In the genomic region with DNA sequence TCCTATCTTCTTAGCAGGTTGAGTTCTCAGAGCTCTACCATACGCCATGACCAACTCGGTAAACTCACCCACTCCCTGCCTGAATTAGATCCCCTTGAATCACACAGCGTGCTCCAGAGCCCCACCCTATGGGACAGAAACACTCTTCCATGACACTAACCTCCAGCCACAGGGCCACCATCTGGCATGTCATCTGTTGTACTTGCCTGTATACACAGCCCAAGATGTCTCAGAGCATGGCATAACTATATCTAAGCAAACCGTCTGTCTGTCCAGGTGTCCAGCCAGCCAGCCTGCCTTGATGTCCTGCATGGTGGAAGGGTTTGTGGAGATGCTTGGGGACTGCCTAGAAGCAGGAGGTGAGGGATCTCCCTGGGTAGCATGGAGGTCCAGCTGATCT, we compare ENCODE assay signal across 11 mouse cellular contexts. TPM values are rescaled to one million over a fixed set of nuclear protein-coding genes. Genes with fewer than 3 reads are reported as not detected.
A peak's percentile ranks its signal among the peaks of the same experiment; 100 is the strongest.
DNase-seq lines count a peak whose midpoint lies in the region; ATAC-seq and TF ChIP-seq lines count a peak whose summit lies in the region.
"Had no signal": no experiment of that assay in that cellular context is flagged by ENCODE, and none has a peak within 500 bp of the region (broad histone marks: within the 10 kb centered on the region; RNA-seq: fewer than 3 reads in every experiment).

No protein-coding gene starts in this region.

- H3K27me3 ChIP-seq in heart, postnatal 0 days (ENCODE audit: control insufficient read depth, insufficient read depth, low read length): no peaks in the 10 kb centered on the region
- no peaks in the 10 kb centered on the region for H3K27me3 ChIP-seq in limb, embryonic 14.5 days (ENCODE audit: control insufficient read depth, insufficient read depth, low read length)
- H3K27me3 ChIP-seq in limb, embryonic 10.5 days (ENCODE audit: low read depth, poor library complexity, severe bottlenecking): no peaks in the 10 kb centered on the region
- H3K27me3 ChIP-seq: limb, embryonic 15.5 days had no signal

- no peak for TF ChIP-seq POLR2A in limb, embryonic 14.5 days (IDR thresholded peaks at IDR 0.05; ENCODE audit: borderline replicate concordance, extremely low read depth, insufficient read depth, insufficient read length)

- no peaks in the 10 kb centered on the region; the same call in 1 of the 2 replicates for H3K36me3 ChIP-seq in heart, postnatal 0 days (replicated peaks; ENCODE audit: control insufficient read depth, insufficient read depth, low read length)
- 0 out of 2 replicates have a peak, but pooled peaks cover 4% of the 10 kb centered on the region for H3K36me3 ChIP-seq in limb, embryonic 14.5 days (ENCODE audit: control insufficient read depth, insufficient read depth, low read length)
- peaks cover 18% of the 10 kb centered on the region for H3K36me3 ChIP-seq in limb, embryonic 10.5 days

- intact Hi-C loops in heart, postnatal 10 days (cut with DNase I): no loop called here

- H3K4me3 ChIP-seq in heart, postnatal 0 days (ENCODE audit: low read depth, low read length): peak overlapping the region; percentile 1; the same call in 1 of the 2 replicates
- H3K4me3 ChIP-seq in limb, embryonic 14.5 days (replicated peaks; ENCODE audit: low read length): no peak overlapping the region
- no peak overlapping the region for H3K4me3 ChIP-seq in limb, embryonic 10.5 days
- H3K4me3 ChIP-seq: limb, embryonic 15.5 days; midbrain, embryonic 10.5 days had no signal

- H3K4me2 ChIP-seq in heart, postnatal 0 days (ENCODE audit: low read depth, low read length): peak overlapping the region; percentile 66
- no peak overlapping the region for H3K4me2 ChIP-seq in limb, embryonic 14.5 days (replicated peaks; ENCODE audit: low read depth, low read length, severe bottlenecking)

- H3K27ac ChIP-seq in heart, postnatal 0 days (ENCODE audit: low read depth): no peak overlapping the region
- no peak overlapping the region for H3K27ac ChIP-seq in limb, embryonic 14.5 days (replicated peaks; ENCODE audit: low read depth, low read length)
- H3K27ac ChIP-seq in limb, embryonic 10.5 days: no peak overlapping the region
- H3K27ac ChIP-seq: limb, embryonic 15.5 days; midbrain, embryonic 10.5 days had no signal

- H3K4me1 ChIP-seq in heart, postnatal 0 days (ENCODE audit: control insufficient read depth, insufficient read depth): peaks cover 30% of the 10 kb centered on the region
- H3K4me1 ChIP-seq in limb, embryonic 14.5 days (ENCODE audit: control insufficient read depth, insufficient read depth, low read length): peaks cover 11% of the 10 kb centered on the region
- H3K4me1 ChIP-seq in limb, embryonic 10.5 days: peaks cover 29% of the 10 kb centered on the region
- H3K4me1 ChIP-seq: midbrain, embryonic 10.5 days had no signal

- TF ChIP-seq CTCF in heart, postnatal 0 days (IDR thresholded peaks at IDR 0.05; ENCODE audit: low read depth): no peak

- DNase-seq in heart, postnatal 0 days (ENCODE audit: low spot score): no peak
- no peak for DNase-seq in heart, postnatal 10 days
- no peak for DNase-seq in limb, embryonic 14.5 days (ENCODE audit: low spot score)
- no peak for DNase-seq in limb, embryonic 10.5 days (ENCODE audit: low spot score)
- DNase-seq in cerebellum, adult 18-20 months: peak; percentile 58 to 65
- peak; percentile 61 for DNase-seq in cerebellum, adult 9-11 months
- no peak for DNase-seq in adrenal gland, adult 2 months
- DNase-seq: thymus, postnatal 25 days had no signal

- no peak overlapping the region for H3K9ac ChIP-seq in heart, postnatal 0 days (replicated peaks; ENCODE audit: low read depth, low read length)
- H3K9ac ChIP-seq in limb, embryonic 14.5 days (ENCODE audit: low read depth, low read length, severe bottlenecking): peak overlapping the region; percentile 16; the same call in 1 of the 2 replicates
- H3K9ac ChIP-seq: limb, embryonic 15.5 days had no signal

- H3K9me3 ChIP-seq in heart, postnatal 0 days (replicated peaks; ENCODE audit: control insufficient read depth, low read length): no peaks in the 10 kb centered on the region
- H3K9me3 ChIP-seq in limb, embryonic 14.5 days (ENCODE audit: control insufficient read depth, low read length): no peaks in the 10 kb centered on the region
- H3K9me3 ChIP-seq in limb, embryonic 10.5 days (replicated peaks): no peaks in the 10 kb centered on the region
- H3K9me3 ChIP-seq: limb, embryonic 15.5 days; midbrain, embryonic 10.5 days had no signal

- no peak for ATAC-seq in heart, postnatal 0 days (ENCODE audit: insufficient read depth, low read depth)
- no peak for ATAC-seq in limb, embryonic 14.5 days (ENCODE audit: low FRiP score, low read depth)

- TF ChIP-seq EP300 in heart, postnatal 0 days (IDR thresholded peaks at IDR 0.05; ENCODE audit: low read depth): no peak

- 79% methylated on average over 4 of the region's 4 CpGs for WGBS in heart, postnatal 0 days
- WGBS in limb, embryonic 14.5 days: 80% methylated on average over 4 of the region's 4 CpGs
- WGBS in limb, embryonic 10.5 days: 90% methylated on average over 4 of the region's 4 CpGs

RNA-seq across cellular contexts. Expression of gene Tmem204, which starts 6.5 kb away (rescaled TPM):
- total RNA-seq in heart, postnatal 0 days (2014; rRNA removed; ENCODE audit: low replicate concordance): 53.8 and 56.4 TPM in 2 replicates
- polyA plus RNA-seq in heart, postnatal 0 days (2015; fragmentation: Nextera tagmentation; extraction: Ambion mirVana): 27.2 and 27.9 TPM in 2 replicates
- 10 to 100 TPM; 42.1 to 42.2 TPM for total RNA-seq in heart, postnatal 10 days (2021)
- 12.1 and 18.1 TPM in 2 replicates for polyA plus RNA-seq in limb, embryonic 14.5 days (2012; rRNA removed)
- 17.3 and 18.5 TPM in 2 replicates for polyA plus RNA-seq in limb, embryonic 14.5 days (2014; fragmentation: Nextera tagmentation; extraction: Ambion mirVana)
- polyA plus RNA-seq in limb, embryonic 10.5 days (2016; fragmentation: Nextera tagmentation; extraction: Ambion mirVana): 11.3 and 15.3 TPM in 2 replicates
- 10 to 100 TPM; 32.2 to 44.8 TPM for total RNA-seq in adrenal gland, adult 2 months (2021)
- polyA plus RNA-seq in adrenal gland, adult 2 months (2012; rRNA removed): 59.2 and 64.1 TPM in 2 replicates
- total RNA-seq: hematopoietic stem cell, adult 5-6 weeks had no signal

RNA-seq across cellular contexts. Expression of gene Telo2, which starts 38.9 kb away (rescaled TPM):
- total RNA-seq in heart, postnatal 0 days (2014; rRNA removed; ENCODE audit: low replicate concordance): 27.9 and 31.4 TPM in 2 replicates
- polyA plus RNA-seq in heart, postnatal 0 days (2015; fragmentation: Nextera tagmentation; extraction: Ambion mirVana): 13.2 and 15.3 TPM in 2 replicates
- total RNA-seq in heart, postnatal 10 days (2021): 10 to 100 TPM; 15.2 to 16.8 TPM
- 41.7 and 51.0 TPM in 2 replicates for polyA plus RNA-seq in limb, embryonic 14.5 days (2012; rRNA removed)
- polyA plus RNA-seq in limb, embryonic 14.5 days (2014; fragmentation: Nextera tagmentation; extraction: Ambion mirVana): 31.1 and 43.0 TPM in 2 replicates
- 60.6 and 60.7 TPM in 2 replicates for polyA plus RNA-seq in limb, embryonic 10.5 days (2016; fragmentation: Nextera tagmentation; extraction: Ambion mirVana)
- total RNA-seq in adrenal gland, adult 2 months (2021): 10 to 100 TPM; 16.4 to 24.5 TPM
- polyA plus RNA-seq in adrenal gland, adult 2 months (2012; rRNA removed): 15.5 and 15.7 TPM in 2 replicates

RNA-seq across cellular contexts. Expression of gene Ptx4, which starts 43.7 kb away (rescaled TPM):
- 0.12 TPM in 1 of 2 replicates, not detected in the other for total RNA-seq in heart, postnatal 0 days (2014; rRNA removed; ENCODE audit: low replicate concordance)
- polyA plus RNA-seq in heart, postnatal 0 days (2015; fragmentation: Nextera tagmentation; extraction: Ambion mirVana): 0.22 TPM in 2 replicates
- total RNA-seq in heart, postnatal 10 days (2021): 1 to 10 TPM; 1.9 to 4.6 TPM
- polyA plus RNA-seq in limb, embryonic 14.5 days (2012; rRNA removed): 1.8 and 2.3 TPM in 2 replicates
- polyA plus RNA-seq in limb, embryonic 14.5 days (2014; fragmentation: Nextera tagmentation; extraction: Ambion mirVana): 2.0 and 2.7 TPM in 2 replicates
- 0.18 and 0.23 TPM in 2 replicates for polyA plus RNA-seq in limb, embryonic 10.5 days (2016; fragmentation: Nextera tagmentation; extraction: Ambion mirVana)
- not detected for total RNA-seq in adrenal gland, adult 2 months (2021)
- polyA plus RNA-seq in adrenal gland, adult 2 months (2012; rRNA removed): not detected in 2 replicates
- polyA plus RNA-seq: midbrain, embryonic 10.5 days had no signal

RNA-seq across cellular contexts. Expression of gene Clcn7, which starts 56.3 kb away (rescaled TPM):
- 15.4 and 20.3 TPM in 2 replicates for total RNA-seq in heart, postnatal 0 days (2014; rRNA removed; ENCODE audit: low replicate concordance)
- 12.6 and 12.8 TPM in 2 replicates for polyA plus RNA-seq in heart, postnatal 0 days (2015; fragmentation: Nextera tagmentation; extraction: Ambion mirVana)
- total RNA-seq in heart, postnatal 10 days (2021): 10 to 100 TPM; 27.7 to 28.8 TPM
- 32.4 and 40.1 TPM in 2 replicates for polyA plus RNA-seq in limb, embryonic 14.5 days (2012; rRNA removed)
- polyA plus RNA-seq in limb, embryonic 14.5 days (2014; fragmentation: Nextera tagmentation; extraction: Ambion mirVana): 21.3 and 26.3 TPM in 2 replicates
- 21.3 and 26.5 TPM in 2 replicates for polyA plus RNA-seq in limb, embryonic 10.5 days (2016; fragmentation: Nextera tagmentation; extraction: Ambion mirVana)
- 10 to 100 TPM; 38.3 to 48.6 TPM for total RNA-seq in adrenal gland, adult 2 months (2021)
- 33.9 and 37.4 TPM in 2 replicates for polyA plus RNA-seq in adrenal gland, adult 2 months (2012; rRNA removed)

Comparison
In these comparisons a context has a peak if more than half of its experiments do, and no peak if none do; other contexts are left out.
1. DNase-seq: peak in cerebellum, adult 18-20 months (2 of 2) and cerebellum, adult 9-11 months (single experiment); none in heart, postnatal 0 days (single experiment), heart, postnatal 10 days (0 of 2), limb, embryonic 14.5 days (single experiment), limb, embryonic 10.5 days (single experiment) and adrenal gland, adult 2 months (single experiment).